Mouse (Mus musculus) lung, embryonic 16.5 days (tissue): ENCODE data around the gene Ccdc86. TPM values are rescaled to one million over a fixed set of nuclear protein-coding genes. Genes with fewer than 3 reads are reported as not detected.

Experiments used
- ATAC-seq: fragments of 200-750 bp; cut with Nextera tagmentation; 2 replicates; pipeline ENCODE4 v1.8.0; 2017; ENCODE audit warnings: low read depth, mild to moderate bottlenecking, moderate library complexity
- H3K27ac ChIP-seq: fragments of 300-500 bp; sonication (generic); 2 replicates; pipeline ENCODE4 v1.5.1; 2014; ENCODE audit warnings: mild to moderate bottlenecking, control low read depth, low read length
- H3K27me3 ChIP-seq: fragments of 300-500 bp; sonication (generic); 2 replicates; pipeline ENCODE4 v1.6.1; 2014; ENCODE audit warnings: low read depth, low read length, mixed read lengths; ENCODE audit not compliant: control insufficient read depth, insufficient read depth
- H3K36me3 ChIP-seq: fragments of 300-500 bp; sonication (generic); 2 replicates; pipeline ENCODE4 v1.6.1; 2014; ENCODE audit warnings: low read length; ENCODE audit not compliant: control insufficient read depth, insufficient read depth
- H3K4me1 ChIP-seq: fragments of 300-500 bp; sonication (generic); replicated peaks from 2 replicates; pipeline ENCODE4 v1.6.1; 2014; ENCODE audit warnings: low read length, mixed read lengths; ENCODE audit not compliant: control insufficient read depth, insufficient read depth
- H3K4me2 ChIP-seq: fragments of 300-500 bp; sonication (generic); 2 replicates; pipeline ENCODE4 v1.6.1; 2014; ENCODE audit warnings: low read depth, low read length, control low read depth
- H3K4me3 ChIP-seq: fragments of 300-500 bp; sonication (generic); 2 replicates; pipeline ENCODE4 v1.5.1; 2014; ENCODE audit warnings: mild to moderate bottlenecking, low read length, control low read depth
- H3K9ac ChIP-seq: fragments of 300-500 bp; sonication (generic); 2 replicates; pipeline ENCODE4 v1.6.1; 2014; ENCODE audit warnings: low read length, control low read depth
- H3K9me3 ChIP-seq: fragments of 300-500 bp; sonication (generic); 2 replicates; pipeline ENCODE4 v1.6.1; 2016; ENCODE audit warnings: low read length; ENCODE audit not compliant: control insufficient read depth
- WGBS: fragments of 180-500 bp; shearing (Covaris S2); extraction: QIAGEN DNeasy Blood & Tissue Kit; methylation state at CpG from one replicate; pipeline ENCODE4 v1.1.7; 2014; 5-methylcytosine and 5-hydroxymethylcytosine counted together
- polyA plus RNA-seq: library from polyadenylated mRNA; unstranded; fragments of >200 nt; fragmentation: Nextera tagmentation; extraction: Ambion mirVana; gene quantifications from 2 replicates; pipeline ENCODE4 v1.2.1, GENCODE M21; 2015

The Ccdc86 gene
- polyA plus RNA-seq, 1 experiment from 2014 or later = 23.9 TPM

DNA sequence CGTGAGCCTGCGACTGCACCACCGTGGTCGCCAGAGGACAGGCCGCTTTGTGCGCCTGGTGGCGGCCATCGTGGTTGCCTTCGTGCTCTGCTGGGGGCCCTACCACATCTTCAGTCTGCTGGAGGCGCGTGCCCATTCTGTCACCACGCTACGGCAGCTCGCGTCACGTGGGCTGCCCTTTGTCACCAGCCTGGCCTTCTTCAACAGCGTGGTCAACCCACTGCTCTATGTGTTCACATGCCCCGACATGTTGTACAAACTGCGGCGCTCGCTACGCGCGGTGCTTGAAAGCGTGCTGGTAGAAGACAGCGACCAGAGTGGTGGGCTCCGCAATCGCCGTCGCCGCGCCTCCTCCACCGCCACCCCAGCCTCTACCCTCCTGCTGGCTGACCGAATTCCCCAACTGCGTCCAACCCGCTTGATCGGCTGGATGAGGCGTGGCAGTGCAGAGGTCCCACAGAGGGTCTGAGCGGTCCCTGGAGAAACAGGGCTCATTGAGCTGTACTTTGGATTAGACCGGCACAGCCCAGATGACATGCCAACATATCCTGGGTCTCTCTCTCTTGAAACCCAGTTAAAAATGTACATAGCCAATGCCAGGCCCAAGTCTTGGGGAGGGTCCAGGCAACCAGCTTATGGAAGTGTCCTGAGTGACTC is 8.1 kb downstream of the Ccdc86 start:
- ATAC-seq = peak; percentile 75

DNA sequence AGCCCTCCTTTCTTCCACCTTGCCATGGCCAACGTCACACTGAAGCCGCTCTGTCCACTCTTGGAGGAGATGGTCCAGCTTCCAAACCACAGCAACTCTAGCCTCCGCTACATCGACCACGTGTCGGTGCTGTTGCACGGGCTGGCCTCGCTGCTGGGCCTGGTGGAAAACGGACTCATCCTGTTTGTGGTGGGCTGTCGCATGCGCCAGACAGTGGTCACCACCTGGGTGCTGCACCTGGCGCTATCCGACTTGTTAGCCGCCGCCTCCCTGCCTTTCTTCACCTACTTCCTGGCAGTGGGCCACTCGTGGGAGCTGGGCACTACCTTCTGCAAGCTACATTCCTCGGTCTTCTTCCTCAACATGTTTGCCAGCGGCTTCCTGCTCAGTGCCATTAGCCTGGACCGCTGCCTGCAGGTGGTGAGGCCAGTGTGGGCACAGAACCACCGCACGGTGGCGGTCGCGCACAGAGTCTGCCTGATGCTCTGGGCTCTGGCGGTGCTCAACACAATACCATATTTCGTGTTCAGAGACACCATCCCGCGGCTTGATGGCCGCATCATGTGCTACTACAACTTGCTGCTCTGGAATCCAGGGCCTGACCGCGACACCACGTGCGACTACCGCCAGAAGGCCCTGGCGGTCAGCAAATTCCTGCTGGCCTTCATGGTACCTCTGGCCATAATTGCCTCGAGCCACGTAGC is 8.8 kb downstream of the Ccdc86 start:
- 16% methylated on average over 37 of the region's 37 CpGs for WGBS
- Histone ChIP-seq H3K4me2 (peak overlapping the region; percentile 90), H3K4me1 (peaks cover 13% of the 10 kb centered on the region), H3K9ac (peak overlapping the region; percentile 62), H3K36me3 (peaks cover 33% of the 10 kb centered on the region), H3K9me3 (no peaks in the 10 kb centered on the region), H3K27ac (no peak overlapping the region), H3K4me3 (peak overlapping the region; percentile 40), H3K27me3 (no peaks in the 10 kb centered on the region; the same call in 1 of the 2 replicates)
- peak; percentile 87 for ATAC-seq

More for the DNA sequence above, 8.1 kb downstream of the Ccdc86 start:
- peak overlapping the region; percentile 90 for H3K4me2 ChIP-seq
- WGBS = 3% methylated on average over 40 of the region's 40 CpGs
- peaks cover 33% of the 10 kb centered on the region for H3K36me3 ChIP-seq
- H3K9ac ChIP-seq = peak overlapping the region; percentile 62
- peak overlapping the region; percentile 40 for H3K4me3 ChIP-seq
- H3K27me3 ChIP-seq = no peaks in the 10 kb centered on the region; the same call in 1 of the 2 replicates
- no peak overlapping the region for H3K27ac ChIP-seq
- H3K4me1 ChIP-seq = peaks cover 13% of the 10 kb centered on the region
- no peaks in the 10 kb centered on the region for H3K9me3 ChIP-seq

- Histone ChIP-seq H3K4me2 (no peak overlapping the region), H3K4me3 (no peak overlapping the region), H3K27ac (no peak overlapping the region), H3K9me3 (no peaks in the 10 kb centered on the region), H3K27me3 (no peaks in the 10 kb centered on the region; the same call in 1 of the 2 replicates), H3K4me1 (peaks cover 13% of the 10 kb centered on the region), H3K9ac (no peak overlapping the region), H3K36me3 (peaks cover 20% of the 10 kb centered on the region)
- ATAC-seq = no peak
- WGBS = 15% methylated on average over 3 of the region's 3 CpGs
These were observed 10.3 kb downstream of the Ccdc86 start for GRCm38 (mm10) chr19:10938771-10939170.

DNA sequence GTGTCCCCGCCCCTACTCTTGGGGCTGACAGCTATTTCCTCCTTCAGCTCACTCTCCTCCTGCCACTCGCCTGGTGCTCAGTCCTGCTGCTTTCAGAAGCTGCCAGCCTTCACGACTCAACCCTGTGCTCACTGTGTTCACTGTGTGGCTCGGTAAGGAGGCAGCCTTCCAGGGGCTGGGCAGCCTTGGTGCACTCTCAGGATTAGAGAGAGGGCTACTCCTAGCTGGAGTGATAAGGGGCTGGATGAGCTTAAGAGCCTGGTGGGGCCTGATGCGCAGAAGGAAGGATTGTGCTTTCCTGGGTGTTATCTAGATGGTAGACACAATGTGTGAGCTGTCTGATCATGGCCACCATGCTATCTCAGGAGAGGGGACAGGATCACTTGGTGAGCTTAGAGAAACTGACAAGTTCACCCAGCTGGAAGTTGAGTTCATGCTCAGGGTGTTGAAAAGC is 11.9 kb downstream of the Ccdc86 start, which contains the start of gene Ptgdr2:
Gene Ptgdr2, plus strand, starts transcription at position 51 of the 454 bp plus-strand sequence.
- peaks cover 4% of the 10 kb centered on the region; the same call in 1 of the 2 replicates for H3K36me3 ChIP-seq
- no peak within 1 kb of the TSS for H3K27ac ChIP-seq
- peaks cover 13% of the 10 kb centered on the region for H3K4me1 ChIP-seq
- H3K4me3 ChIP-seq = no peak within 1 kb of the TSS
- no peak for ATAC-seq
- H3K9ac ChIP-seq = no peak within 1 kb of the TSS
- H3K27me3 ChIP-seq = no peaks in the 10 kb centered on the region; the same call in 1 of the 2 replicates
- no peaks in the 10 kb centered on the region for H3K9me3 ChIP-seq
- 26% methylated on average over 5 of the region's 5 CpGs for WGBS
- no peak within 1 kb of the TSS for H3K4me2 ChIP-seq

DNA sequence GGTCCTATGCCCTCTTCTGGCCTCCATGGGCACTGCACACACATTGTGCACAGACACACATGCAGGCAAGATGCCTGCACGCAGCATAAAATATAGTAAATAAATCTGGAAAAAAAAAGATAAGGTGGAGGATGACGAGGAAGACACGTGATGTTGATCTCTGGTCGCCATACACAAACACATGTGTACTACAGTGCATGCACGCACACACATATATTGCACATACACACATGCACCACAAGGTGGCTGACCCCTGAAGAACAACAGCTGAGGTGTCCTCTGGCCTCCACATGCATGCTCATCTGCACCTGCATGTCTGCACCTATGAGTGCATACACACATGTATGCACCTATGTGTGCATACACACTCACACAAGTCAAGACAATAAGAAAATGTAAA is 13.0 kb downstream of the Ccdc86 start:
- H3K4me3 ChIP-seq = no peak overlapping the region
- 83% methylated on average over 5 of the region's 5 CpGs for WGBS
- H3K27ac ChIP-seq = no peak overlapping the region
- no peaks in the 10 kb centered on the region; the same call in 1 of the 2 replicates for H3K27me3 ChIP-seq
- no peaks in the 10 kb centered on the region for H3K36me3 ChIP-seq
- H3K4me2 ChIP-seq = no peak overlapping the region
- ATAC-seq = no peak
- no peak overlapping the region for H3K9ac ChIP-seq
- no peaks in the 10 kb centered on the region for H3K9me3 ChIP-seq
- peaks cover 9% of the 10 kb centered on the region for H3K4me1 ChIP-seq

GRCm38 (mm10) chr19:10935029-10935428 is 14.0 kb downstream of the Ccdc86 start:
- H3K9me3 ChIP-seq = no peaks in the 10 kb centered on the region
- H3K27me3 ChIP-seq = no peaks in the 10 kb centered on the region; the same call in 1 of the 2 replicates
- no peak overlapping the region for H3K4me2 ChIP-seq
- ATAC-seq = no peak
- H3K4me3 ChIP-seq = no peak overlapping the region
- no peak overlapping the region for H3K27ac ChIP-seq
- no peak overlapping the region for H3K9ac ChIP-seq
- H3K4me1 ChIP-seq = no peaks in the 10 kb centered on the region
- WGBS = 39% methylated on average over 5 of the region's 5 CpGs
- no peaks in the 10 kb centered on the region for H3K36me3 ChIP-seq

GRCm38 (mm10) chr19:10930641-10931040 is 18.4 kb downstream of the Ccdc86 start:
- Histone ChIP-seq H3K27ac (no peak overlapping the region), H3K4me1 (no peaks in the 10 kb centered on the region), H3K27me3 (no peaks in the 10 kb centered on the region), H3K9me3 (no peaks in the 10 kb centered on the region), H3K36me3 (no peaks in the 10 kb centered on the region), H3K9ac (no peak overlapping the region), H3K4me3 (no peak overlapping the region), H3K4me2 (no peak overlapping the region)
- WGBS = 66% methylated on average over 2 of the region's 2 CpGs
- ATAC-seq = no peak

- Histone ChIP-seq H3K4me2 (no peak overlapping the region), H3K27me3 (no peaks in the 10 kb centered on the region), H3K27ac (no peak overlapping the region), H3K9me3 (no peaks in the 10 kb centered on the region), H3K4me1 (no peaks in the 10 kb centered on the region), H3K9ac (no peak overlapping the region), H3K36me3 (no peaks in the 10 kb centered on the region), H3K4me3 (no peak overlapping the region)
- ATAC-seq = no peak
- WGBS = 42% methylated on average over 4 of the region's 4 CpGs
These were observed 22.4 kb downstream of the Ccdc86 start for GRCm38 (mm10) chr19:10926666-10927065.

DNA sequence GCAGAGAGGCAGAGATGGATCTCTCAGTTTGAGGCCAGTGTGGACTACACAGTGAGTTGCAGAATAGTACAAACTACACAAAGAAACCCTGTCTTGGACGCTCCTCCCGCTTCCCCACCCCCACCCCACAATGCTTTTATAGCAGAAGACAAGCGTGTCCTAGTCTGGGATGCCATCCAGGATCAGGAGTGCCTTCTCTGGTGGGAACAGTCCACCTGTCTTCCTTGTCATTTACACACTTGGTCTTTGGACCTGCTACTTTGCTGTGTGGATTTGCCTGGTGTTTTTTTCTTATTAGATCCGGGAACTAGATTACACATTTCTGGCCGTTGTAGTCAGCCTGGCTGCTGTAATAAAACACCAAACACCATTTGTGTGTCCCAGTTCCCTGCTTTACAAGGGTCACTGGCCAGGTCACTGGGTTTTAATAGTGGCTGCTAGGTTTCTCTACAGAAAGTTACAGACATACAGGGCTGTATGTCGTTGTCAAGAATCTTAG is 22.9 kb downstream of the Ccdc86 start:
- Histone ChIP-seq H3K36me3 (no peaks in the 10 kb centered on the region), H3K27ac (no peak overlapping the region), H3K4me1 (no peaks in the 10 kb centered on the region), H3K27me3 (no peaks in the 10 kb centered on the region), H3K4me2 (no peak overlapping the region), H3K9me3 (no peaks in the 10 kb centered on the region), H3K9ac (no peak overlapping the region), H3K4me3 (no peak overlapping the region)
- 49% methylated on average over 6 of the region's 6 CpGs for WGBS
- no peak for ATAC-seq
